Mouse (Mus musculus) common myeloid progenitor, adult 5-6 weeks (primary cell): ENCODE data around the gene Klhl1. TPM values are rescaled to one million over a fixed set of nuclear protein-coding genes. Genes with fewer than 3 reads are reported as not detected.
"Not testable (repeated sequence)": the region's sequence is repeated elsewhere in the genome, so short reads cannot be mapped to it uniquely, and the experiment has no call there.

Source experiments
- ATAC-seq: replicated peaks from 2 replicates; pipeline ENCODE4 v1.8.0; 2016; ENCODE audit warnings: low read depth, mild to moderate bottlenecking, moderate TSS enrichment, inconsistent platforms; ENCODE audit not compliant: poor library complexity, severe bottlenecking
- total RNA-seq: library from RNA; stranded (forward); fragments of 200-1000, 187-1606 nt; gene quantifications from 2 replicates; pipeline ENCODE4 v1.2.3, GENCODE M21; 2017

Klhl1 gene
- not detected in 2 replicates for total RNA-seq

DNA sequence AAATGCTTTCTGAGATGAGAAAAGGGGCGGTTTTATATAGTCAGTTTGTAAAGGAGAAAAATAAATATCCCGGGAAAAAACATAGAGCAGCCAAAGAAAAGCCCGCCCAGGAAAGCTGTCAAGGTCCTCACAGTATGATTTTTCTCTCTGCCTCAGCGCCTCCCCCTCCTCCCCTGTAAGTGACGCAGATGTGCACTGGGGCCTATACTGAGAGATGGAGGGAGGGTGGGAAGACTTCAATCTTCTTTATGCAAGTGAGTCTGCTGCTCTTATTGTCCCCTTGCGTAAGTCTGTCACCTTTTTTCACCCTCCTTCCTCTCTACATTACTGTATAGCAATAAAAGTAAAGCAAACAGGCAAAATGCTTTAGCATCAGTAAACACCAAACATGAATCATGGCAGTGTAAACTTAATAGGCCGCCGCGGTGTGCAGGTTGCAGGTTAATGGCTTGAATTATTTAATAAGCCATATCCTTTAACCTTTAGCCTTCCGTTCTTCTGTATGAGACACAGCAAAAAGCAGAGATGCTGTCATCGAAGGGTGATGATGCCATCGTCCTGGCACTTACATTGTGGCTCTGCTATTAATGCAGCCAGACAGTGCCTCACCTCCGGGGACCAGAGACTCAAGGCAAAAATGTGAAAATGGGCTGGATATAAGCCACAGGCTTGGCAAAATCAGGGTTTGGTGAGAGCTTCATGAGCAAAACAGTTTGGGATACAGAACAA is at the start of gene Klhl1:
Gene Klhl1 (minus strand): TSS at position 149 of the 729 bp plus-strand sequence.
- ATAC-seq = no peak

DNA sequence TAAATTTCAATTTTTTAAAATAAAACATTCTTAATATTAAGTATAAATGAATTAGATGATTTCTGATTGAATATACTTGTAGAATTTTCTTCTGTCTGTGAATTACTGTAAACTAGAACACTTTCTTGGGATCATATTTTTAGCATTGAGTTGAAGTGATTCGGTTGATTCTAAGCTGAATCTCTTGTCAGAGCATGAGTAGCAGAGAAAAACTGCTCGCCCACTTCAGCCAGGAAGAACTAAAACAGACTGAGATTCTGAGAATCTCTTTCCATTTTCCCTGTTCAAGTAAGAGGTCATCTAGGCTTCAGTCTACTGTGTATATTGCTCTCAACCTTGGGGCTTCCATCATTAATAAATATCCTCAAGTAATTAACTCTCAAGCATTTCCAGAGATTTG is 34.8 kb upstream of the Klhl1 start:
- ATAC-seq = no peak

DNA sequence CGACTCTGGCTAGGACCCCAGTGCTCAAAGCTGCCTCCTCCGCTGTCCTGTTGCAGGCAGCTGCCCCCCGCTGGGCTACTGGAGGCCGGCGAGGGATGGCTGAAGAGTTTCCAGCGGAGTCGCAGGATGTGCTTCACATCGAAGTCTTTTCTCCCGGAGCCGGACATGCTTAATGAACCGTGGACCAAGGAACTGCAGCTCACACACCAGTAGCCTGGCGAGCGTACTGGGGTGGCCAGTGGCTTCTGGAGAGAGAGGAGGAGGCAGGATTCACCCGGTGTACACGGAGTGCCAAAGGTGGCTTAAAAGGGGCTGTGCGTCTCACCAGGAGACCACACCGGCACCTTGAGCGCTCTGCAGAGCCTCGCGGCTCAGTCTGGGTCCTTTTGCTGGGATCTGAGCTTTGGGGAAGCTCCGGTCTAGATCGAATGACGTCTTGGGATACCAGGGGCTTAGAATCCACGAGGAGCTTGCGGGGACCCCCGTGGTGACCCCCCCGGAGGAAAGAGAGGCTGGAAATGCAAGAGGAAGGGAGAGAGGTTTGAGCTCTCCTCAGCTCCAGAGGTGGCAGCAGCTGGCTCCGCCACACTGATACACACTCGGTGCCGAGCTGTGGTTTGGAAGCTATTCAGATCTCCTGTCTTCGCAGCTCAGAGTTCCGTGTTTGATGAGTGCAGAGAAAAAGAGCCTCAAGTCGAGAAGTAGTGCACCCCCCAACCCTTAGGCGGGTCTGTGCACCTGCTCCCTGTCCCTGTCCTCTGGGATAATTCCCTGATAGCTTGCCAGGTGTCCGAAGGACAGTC is 550 bp downstream of the Klhl1 start:
- ATAC-seq = 0 out of 2 replicates have a peak, but pooled peaks have one; percentile 29

DNA sequence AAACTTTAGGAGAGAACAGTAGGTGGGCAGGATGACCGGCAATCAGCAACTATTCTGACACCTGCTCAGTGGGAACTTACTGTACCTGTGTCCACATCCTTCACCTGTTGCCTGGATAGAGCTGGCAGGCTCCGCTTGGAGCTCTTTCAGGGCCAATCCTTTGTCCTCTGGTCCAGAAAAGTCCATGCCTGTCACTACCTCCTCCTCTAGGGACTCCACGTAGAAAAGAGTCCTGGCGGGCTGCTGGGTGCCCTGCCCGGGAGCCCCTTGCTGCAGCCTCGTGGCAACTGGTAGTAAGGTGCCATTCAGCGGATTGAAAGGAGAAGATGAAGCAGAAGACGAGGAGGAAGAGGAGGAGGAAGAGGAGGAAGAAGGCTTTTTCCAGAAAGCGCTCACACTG is 1.2 kb downstream of the Klhl1 start:
- no peak for ATAC-seq

DNA sequence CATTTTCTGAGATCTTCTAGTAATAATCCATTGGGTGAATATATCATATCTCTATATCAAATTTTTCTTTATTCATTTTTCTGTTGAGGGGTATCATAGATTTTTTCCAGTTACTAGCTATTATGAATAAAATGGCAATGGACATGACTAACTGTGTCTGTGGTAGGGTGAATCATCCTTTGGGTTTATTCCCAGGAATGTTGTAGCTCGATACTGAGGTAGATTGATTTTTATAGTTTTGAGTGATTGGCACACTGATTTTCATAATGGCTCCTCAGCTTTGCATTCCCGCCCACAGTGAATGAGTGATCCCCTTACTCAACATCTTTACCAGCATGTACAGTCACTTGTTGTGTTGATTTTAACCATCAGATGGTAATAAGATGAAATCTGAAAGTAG is 19.0 kb downstream of the Klhl1 start:
- ATAC-seq = no peak

DNA sequence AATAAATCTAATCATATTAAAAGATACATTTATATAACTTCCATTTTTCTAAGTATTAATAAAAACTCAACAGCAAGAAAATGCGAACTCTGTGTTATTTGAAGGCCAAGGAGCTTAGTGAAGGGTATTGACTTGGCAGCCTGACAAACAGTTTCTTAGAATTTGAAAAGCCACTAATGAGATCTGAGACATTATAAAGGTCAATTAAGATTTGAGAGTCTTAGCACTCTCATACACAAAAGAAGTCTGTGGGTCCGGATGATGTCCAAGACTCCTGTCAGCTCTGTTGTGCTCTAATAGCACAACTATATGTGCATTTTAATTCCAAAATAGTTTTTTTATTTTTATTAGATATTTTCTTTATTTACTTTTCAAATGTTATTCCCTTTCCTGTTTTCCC is 47.1 kb downstream of the Klhl1 start:
- no peak for ATAC-seq

DNA sequence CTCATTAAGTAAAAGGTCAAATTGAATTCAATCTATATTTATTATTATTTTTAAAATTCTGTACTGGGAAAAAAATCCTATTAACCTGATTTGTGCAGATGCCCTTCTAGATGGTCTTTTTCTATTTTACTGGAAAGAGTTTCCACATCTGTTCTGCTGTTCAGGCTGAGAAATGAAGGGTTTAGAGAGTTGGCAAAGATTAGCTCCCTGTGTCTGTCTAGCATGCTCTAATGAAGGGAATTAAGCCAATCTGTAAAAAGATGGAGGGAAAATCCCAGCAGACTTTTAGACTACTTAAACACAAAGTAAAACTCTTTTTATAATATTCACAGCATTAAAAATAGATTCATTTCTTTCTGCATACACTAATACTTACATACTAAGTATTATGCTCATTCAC is 47.6 kb downstream of the Klhl1 start:
- ATAC-seq = no peak

DNA sequence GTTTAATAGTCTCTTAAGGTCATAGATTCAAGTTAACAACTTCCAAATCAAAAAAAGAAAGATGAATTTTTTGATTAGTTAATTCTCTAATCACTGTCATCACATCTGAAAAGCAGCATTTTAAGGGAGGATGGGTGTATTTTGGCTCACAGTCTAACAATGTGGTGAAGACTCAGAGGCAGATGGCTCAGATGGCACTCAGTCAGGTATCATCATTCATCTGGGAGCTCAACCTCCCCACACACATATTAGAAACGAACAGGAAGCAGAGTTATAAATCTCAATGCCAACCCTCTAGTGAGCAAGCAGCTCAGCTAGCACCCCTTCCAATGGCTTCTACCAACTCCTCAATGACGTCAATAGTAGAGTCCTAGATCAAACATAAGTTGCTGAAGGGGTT is 57.1 kb downstream of the Klhl1 start:
- no peak for ATAC-seq

DNA sequence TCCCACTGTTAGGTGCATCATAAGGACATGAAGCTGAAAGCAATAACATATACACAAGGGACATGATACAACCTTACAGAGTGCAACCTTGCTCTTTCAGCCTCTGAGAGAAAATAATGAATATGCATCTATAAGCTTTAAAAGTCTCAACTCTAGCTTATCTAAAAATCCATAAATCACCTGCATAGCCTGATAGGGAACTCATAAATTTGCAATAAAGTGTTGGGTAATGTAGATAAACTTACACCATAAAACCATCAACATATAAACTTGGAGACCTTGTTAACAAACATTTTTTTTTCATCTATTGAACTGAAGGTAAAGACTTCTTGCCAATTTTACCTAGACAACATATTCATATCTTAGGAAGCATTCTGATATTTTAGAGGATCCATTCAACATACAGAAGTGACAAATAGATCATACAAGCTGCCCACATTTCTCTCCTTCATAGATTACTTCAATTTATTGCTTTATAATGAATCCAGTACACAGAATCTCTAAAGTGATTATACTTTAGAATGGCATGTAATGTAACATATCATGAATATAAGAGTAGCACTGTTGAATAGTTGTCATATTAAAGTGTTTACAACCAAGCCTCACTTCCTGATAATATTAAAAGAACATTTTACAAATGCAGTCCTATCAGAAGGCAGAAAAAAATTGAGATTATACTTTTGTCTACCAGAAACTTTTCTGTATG is 126.7 kb downstream of the Klhl1 start:
- ATAC-seq = no peak

DNA sequence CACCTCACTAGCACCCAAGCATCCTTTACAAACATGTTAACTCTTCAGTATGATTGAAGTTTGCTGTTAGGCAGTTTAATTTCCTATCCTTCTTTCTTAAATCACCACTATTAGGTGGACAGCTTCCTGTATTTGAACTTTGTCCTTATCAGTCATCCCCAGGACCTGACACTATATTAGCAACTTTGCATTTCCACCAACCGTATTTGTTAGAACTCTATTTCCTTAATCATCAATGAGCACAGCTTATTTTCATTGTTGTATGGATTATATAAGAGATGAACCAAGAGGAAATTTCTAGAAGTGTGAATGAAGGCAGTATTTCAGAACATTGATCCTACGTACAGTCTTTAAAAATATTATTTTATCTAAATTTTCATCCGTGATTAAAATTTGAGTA is 156.2 kb downstream of the Klhl1 start:
- ATAC-seq = no peak

DNA sequence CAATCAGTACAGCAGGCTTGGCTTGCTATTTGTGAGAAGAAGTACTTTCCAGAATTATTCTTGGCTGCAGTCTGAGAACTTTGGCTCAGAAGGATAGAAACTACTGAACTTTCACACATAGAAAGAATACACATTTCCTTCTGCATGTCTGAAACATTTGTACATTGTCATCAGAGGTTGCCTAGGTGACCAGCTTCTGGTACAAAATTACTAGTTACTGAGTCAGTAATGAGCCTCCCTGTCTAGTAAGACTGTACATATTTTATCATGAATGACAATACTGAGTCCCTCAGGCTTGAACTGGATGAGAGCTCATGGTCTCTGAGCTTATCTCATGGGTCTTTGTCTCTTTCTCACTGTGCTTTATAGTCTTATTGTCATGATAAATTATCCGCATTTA is 170.7 kb downstream of the Klhl1 start:
- no peak for ATAC-seq

DNA sequence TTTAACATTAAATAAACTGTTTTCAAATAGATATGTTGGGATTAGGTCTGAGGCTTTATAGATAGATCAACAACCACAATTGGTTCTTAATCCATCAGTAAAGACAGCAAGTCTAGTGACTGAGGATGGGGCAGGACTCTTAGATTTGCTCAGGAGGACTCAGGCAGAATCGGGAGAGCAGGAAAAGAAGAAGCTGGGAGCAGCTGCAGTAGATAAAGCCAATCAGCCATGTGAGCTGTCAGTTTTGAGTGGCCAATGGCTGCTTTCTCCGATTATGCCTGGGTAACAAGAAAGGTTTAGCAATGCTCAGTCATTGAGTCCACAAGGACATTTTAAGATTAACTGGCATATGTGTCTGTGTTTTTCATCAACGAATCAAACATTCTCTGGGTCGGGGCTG is 187.8 kb downstream of the Klhl1 start:
- ATAC-seq = no peak

DNA sequence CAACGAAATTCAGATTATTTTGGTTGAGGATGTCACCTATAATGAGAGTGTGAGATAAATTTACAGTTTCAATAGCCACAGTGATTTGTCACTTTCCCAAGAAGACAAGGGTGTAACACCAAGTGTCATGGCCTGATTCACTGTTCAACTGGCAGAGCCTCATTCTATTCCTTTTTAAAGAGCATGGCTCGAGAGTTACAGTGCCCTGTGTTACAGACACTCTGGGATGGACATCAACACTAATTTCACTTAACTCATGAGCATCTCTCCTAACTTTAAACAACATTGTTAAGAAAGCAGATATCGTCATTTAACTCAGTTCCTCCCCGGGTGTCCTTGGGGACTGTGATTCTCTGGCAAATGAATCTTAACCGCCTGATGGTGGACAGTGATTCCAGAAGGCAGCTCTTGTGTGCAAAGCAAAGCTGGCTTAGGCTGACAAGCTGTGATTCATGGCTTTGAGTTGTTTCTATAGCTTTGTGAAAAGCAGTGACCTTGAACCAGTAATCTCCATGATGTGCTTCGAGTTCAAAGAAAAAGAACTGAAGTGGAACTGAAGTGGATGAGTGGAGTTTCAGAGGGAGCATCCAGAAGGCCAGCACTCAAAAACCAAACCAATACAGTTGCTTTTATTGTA is 301.0 kb downstream of the Klhl1 start:
- ATAC-seq = no peak

DNA sequence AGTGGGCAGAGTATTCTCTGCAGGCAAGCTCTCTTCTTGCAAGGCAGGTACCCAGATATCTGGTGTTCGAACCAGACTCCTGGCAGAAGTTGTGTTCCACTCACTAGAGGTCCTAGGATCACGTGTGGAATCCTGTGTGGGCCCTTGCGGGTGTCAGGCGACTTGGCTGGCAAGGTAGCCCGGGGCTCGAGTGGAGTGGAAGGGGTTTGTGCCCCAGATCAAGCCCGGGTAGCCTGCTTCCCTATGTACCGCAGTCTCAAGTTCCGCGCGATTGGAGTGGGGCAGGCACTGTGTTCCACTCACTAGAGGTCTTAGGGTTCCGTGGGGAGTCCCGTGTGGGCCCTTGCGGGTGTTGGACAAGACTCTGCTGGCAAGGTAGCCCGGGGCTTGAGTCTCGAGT is 324.1 kb downstream of the Klhl1 start:
- ATAC-seq = not testable (repeated sequence)

DNA sequence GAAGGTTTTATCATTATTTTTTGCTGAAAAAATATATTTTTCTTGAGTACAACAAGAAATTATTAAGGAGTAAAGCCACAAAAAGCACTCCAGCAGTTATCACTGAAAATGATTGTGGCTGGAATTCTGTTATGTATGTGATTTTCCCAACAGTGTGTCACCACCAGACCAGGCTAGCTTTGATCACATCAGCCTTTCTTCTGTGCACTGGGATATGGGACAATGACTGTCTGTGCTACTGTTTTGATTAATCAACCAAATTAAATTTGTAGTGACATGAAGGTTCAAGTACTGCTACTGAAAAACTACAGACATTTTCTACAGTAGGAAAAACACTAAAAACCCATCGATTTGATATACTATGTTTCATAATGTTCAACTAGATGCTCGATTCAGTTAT is 344.4 kb downstream of the Klhl1 start:
- ATAC-seq = no peak

DNA sequence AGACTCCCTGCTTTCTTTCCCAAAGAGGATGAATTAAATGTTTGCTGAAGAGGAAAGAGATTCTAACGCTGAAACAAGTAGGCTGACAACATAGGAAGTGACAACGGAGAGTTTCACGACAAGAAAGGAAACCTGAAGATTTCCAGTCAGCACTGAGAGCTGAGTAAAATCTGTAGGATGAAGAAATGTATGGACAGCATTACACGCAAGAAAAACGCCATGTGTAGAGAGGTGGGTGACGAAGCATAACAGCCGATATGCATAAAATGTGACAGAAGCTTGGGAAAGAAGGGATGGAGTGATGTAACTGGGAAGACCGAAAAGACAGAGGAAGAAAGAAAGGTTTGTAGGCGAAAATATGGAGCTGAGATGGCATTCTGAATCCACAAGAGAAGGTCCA is 375.8 kb downstream of the Klhl1 start:
- no peak for ATAC-seq

DNA sequence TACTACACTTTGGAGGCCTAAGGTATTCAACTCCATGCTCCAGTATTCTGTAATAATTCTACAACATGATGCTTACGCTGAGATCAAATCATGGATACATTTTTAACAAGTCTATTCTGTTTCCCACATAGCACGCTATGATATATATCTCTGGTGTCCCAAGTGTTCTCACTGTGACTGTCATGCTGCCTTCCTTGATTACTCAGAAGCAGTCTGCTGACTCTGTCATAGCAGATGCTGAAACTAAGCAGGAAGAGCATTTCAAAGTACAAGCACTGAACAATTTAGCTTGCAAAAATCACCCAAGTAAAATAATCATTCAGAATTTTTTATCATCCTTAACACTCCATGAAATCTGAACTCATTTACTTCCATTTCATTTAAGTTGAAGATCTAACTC is 378.7 kb downstream of the Klhl1 start:
- no peak for ATAC-seq

DNA sequence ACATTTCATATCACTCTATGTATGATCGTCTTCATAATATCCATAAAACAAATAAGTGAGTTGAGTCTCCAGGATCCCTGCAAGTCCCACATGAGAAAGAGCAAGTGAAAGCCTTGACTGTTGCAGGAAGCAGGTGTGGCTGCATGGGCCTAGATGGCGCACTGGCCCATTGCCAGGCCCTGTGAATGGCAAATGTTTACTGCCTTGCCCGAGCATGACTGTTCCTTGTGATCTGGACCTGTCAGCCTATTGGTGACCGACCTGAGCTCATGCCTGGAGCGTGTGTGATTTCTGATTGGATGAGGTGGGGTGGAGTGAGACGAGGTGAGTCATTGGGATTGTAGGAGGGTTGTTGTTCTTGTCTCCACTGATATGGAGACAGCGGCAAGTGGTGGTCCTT is 411.5 kb downstream of the Klhl1 start:
- no peak for ATAC-seq

DNA sequence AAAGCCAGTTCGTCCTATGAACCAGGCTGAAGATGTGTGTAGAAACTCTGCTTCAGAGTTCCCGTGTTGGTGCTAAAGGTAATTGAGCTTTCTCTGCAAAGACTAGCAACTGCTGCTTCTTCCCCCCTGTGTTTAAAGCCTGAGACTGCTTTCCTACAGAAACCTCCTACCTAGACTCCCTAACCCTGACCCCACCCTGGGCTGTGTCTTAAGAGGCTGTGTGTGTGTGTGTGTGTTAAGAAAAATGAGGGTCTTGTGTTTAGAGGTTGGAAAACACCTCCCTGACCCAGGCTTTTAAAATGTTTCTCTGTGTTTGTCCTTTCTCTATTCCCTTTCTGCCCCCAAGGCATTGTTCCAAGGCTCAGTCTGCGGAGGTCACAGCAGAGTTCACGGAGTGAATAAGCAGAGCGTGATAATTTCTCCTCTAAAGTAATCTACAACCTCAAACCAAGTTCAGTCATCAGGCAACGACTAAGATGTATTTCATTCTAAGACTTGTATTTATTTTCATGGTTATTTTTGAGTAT is 437.2 kb downstream of the Klhl1 start:
- ATAC-seq = no peak

DNA sequence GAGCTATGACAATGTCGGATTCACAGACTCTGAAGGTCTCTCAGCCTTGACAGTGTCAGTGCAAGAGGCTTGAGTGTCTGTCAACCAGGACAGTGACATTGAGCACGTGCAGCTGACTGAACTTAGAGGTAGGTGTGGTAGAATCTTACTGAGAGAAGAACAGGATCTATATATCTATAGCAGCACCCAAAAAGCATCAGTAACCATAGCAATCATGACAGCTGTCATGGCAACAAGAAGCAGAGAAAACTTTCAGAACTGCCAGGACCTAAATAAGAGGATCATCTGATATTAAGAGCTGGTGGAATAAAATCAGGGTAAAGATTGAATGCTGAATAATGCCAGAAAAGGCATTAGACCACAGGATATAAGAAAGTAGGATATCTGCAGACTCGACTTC is 453.0 kb downstream of the Klhl1 start:
- no peak for ATAC-seq
